Mouse (Mus musculus) right cerebral cortex, postnatal 25 days (tissue): ENCODE results near the gene Parp16.

ENCODE experiments used
- DNase-seq: peaks from one replicate; pipeline ENCODE4 v3.0.0; 2022

Parp16 gene

GRCm38 (mm10) chr9:65195053-65195452 lies at the start of gene Parp16:
Parp16 (plus strand) TSS chr9:65195353.
- DNase-seq: no peak

- DNase-seq: no peak
These were observed 49.2 kb upstream of the Parp16 start for GRCm38 (mm10) chr9:65146001-65146400.

- DNase-seq: no peak
These were observed 46.6 kb upstream of the Parp16 start for GRCm38 (mm10) chr9:65148507-65148906.

GRCm38 (mm10) chr9:65152711-65153330 lies 42.3 kb upstream of the Parp16 start:
- no peak for DNase-seq

GRCm38 (mm10) chr9:65153331-65153711 lies 41.8 kb upstream of the Parp16 start:
- no peak for DNase-seq

- DNase-seq: no peak
These were observed 40.3 kb upstream of the Parp16 start for GRCm38 (mm10) chr9:65154692-65155455.

GRCm38 (mm10) chr9:65156604-65157003 lies 38.5 kb upstream of the Parp16 start:
- no peak for DNase-seq

GRCm38 (mm10) chr9:65157631-65158030 lies 37.5 kb upstream of the Parp16 start:
- DNase-seq: no peak

GRCm38 (mm10) chr9:65161188-65161587 lies 34.0 kb upstream of the Parp16 start:
- no peak for DNase-seq

GRCm38 (mm10) chr9:65161881-65162280 lies 33.3 kb upstream of the Parp16 start:
- no peak for DNase-seq

- peak; percentile 44 for DNase-seq
These were observed 32.2 kb upstream of the Parp16 start for GRCm38 (mm10) chr9:65162711-65163639.

- DNase-seq: no peak
These were observed 30.3 kb upstream of the Parp16 start for GRCm38 (mm10) chr9:65164870-65165269.

GRCm38 (mm10) chr9:65166386-65166785 lies 28.8 kb upstream of the Parp16 start:
- DNase-seq: no peak

GRCm38 (mm10) chr9:65168534-65168933 lies 26.6 kb upstream of the Parp16 start:
- DNase-seq: no peak

- DNase-seq: no peak
These were observed 26.2 kb upstream of the Parp16 start for GRCm38 (mm10) chr9:65168952-65169351.

- DNase-seq: no peak
These were observed 22.5 kb upstream of the Parp16 start for GRCm38 (mm10) chr9:65172654-65173053.

- no peak for DNase-seq
These were observed 19.8 kb upstream of the Parp16 start for GRCm38 (mm10) chr9:65175234-65175938.

GRCm38 (mm10) chr9:65175939-65176871 lies 18.9 kb upstream of the Parp16 start:
- no peak for DNase-seq

GRCm38 (mm10) chr9:65177497-65177896 lies 17.7 kb upstream of the Parp16 start:
- DNase-seq: no peak

- no peak for DNase-seq
These were observed 17.2 kb upstream of the Parp16 start for GRCm38 (mm10) chr9:65177912-65178311.

- DNase-seq: no peak
These were observed 16.6 kb upstream of the Parp16 start for GRCm38 (mm10) chr9:65178336-65179213.
